Mouse (Mus musculus) heart, postnatal 4 days (tissue): ENCODE measurements around the gene Ldhb. TPM values are rescaled to one million over a fixed set of nuclear protein-coding genes. Genes with fewer than 3 reads are reported as not detected.
"Not testable (repeated sequence)": the region's sequence is repeated elsewhere in the genome, so short reads cannot be mapped to it uniquely, and the experiment has no call there.

ENCODE experiments used
- DNase-seq: peaks from one replicate; pipeline ENCODE4 v3.0.0; 2021
- total RNA-seq, 2 experiments: library from RNA; stranded (reverse); gene quantifications; 2 replicates each; pipeline ENCODE4 v1.2.3; 2021

The Ldhb gene
- total RNA-seq, 2 experiments from 2014 or later = 1,364 to 1,397 TPM

- DNase-seq = no peak
Measured at GRCm38 (mm10) chr6:142511516-142512135, 3.9 kb upstream of the Ldhb start.

DNA sequence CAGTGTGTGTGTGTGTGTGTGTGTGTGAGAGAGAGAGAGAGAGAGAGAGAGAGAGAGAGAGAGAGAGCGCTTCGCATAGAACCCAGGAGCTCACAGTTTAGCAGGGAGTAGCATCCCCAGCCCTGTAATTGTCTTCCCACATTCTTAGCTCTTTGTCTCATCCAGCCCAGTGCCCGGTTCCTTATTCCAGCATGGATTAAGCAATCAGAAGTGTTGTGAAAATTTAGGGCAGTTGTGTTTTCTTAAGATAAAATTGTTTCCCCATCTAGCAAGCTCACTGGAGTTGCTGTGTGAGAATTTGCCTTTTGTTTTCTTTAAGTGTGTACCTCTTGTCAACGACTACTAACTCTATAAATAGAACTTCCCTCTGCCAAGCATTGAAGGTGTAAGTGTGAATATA lies 906 bp upstream of the Ldhb start:
- no peak for DNase-seq

- DNase-seq = peak; percentile 35
Measured at GRCm38 (mm10) chr6:142507033-142507784, 548 bp downstream of the Ldhb start.

GRCm38 (mm10) chr6:142506338-142507032 lies 1.3 kb downstream of the Ldhb start:
- DNase-seq = no peak

DNA sequence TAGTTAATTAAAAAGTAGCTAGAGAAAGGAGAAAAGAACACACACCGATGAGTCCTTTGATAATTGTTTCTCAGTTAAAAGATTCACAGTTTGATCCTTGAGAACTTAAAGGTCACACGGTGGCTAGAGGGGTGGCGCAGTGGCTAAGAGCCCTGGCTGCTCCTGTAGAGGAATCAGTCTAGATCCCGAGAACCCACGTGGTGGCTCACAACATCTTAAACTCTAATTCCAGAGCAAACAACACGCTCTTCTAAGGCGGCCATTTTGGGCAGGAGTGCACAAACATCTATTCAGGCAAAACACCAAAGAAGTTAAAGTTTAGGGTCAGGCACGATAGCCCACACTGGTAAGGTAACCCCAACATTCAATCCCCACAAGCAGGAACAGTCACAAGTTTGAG lies 4.2 kb downstream of the Ldhb start:
- no peak for DNase-seq

DNA sequence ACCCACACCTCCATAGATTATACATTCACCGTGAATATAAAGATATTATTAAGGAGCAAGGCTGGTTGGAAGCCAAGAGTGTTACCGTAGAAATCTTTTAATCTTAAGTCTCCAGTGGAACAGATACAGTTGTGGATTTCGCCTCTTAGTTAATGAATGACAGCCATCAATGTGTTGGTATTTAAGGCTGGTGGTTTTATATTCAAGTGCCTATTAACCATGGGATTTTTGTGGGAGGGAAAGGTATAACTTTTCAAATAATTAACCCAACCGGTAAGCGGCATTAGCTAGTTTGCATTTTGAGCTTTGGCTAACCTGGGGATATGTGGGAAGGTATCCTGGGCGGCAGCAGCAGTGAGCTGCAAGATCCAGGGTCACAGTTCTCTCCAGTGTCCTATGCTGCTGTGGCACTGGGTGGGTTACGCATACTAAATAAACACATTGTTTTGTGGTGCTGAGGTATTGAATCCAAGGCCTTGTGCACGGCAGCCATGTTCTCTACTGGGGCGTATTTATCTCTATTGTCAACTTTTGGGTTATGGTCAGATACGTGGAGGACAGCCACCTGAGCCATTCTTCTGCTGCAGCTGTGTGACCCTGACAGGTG lies 5.1 kb downstream of the Ldhb start:
- no peak for DNase-seq

- not testable (repeated sequence) for DNase-seq
Measured at GRCm38 (mm10) chr6:142490114-142490513, 17.6 kb downstream of the Ldhb start.

DNA sequence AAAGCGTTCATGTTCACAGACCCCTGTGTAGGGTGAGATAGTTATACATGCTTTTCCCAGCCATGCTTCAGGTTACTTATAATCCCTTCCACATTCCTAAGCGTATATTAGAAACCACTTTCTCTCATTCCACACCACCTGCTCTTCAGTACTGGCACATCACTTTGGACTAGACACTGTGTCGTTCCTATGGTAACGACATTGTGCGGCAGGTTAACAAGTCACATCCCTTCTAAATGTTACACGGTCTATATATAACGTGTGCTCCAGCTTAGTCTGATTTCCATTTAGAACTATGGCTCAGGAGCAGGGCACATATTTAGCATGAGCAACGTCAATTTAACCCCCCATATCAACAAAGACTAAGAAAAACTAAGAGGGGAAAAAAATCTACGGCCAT lies 20.1 kb downstream of the Ldhb start:
- DNase-seq = no peak

DNA sequence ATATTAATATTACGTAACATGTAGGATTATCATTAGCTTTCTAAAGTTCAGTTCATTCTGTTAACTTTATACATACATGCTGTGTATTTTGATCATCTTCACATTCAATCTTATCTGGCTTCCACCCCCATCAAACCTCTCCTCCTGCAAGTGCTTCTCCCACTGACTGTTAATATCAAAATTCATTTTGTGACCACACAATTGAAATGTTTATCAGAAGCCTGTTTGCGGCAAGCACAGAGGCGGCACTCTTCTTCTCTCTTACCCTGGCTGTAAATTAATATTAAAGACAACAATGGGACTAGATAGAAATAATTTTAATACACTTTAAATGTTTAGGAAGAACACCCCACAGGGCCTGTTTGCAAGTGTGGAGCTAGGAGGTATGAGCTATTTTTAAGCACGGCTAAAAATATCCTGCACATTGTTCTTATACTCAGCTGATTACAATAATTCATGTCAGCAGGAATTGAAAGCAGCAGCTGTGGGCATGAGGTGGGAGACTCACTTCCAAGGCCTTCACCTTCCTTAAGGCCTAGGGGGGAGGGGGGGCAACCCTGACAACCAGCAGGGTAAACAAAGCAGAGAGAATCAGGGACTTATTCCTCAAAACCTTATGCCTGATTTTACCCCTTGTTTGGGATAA lies 22.2 kb downstream of the Ldhb start:
- no peak for DNase-seq

DNA sequence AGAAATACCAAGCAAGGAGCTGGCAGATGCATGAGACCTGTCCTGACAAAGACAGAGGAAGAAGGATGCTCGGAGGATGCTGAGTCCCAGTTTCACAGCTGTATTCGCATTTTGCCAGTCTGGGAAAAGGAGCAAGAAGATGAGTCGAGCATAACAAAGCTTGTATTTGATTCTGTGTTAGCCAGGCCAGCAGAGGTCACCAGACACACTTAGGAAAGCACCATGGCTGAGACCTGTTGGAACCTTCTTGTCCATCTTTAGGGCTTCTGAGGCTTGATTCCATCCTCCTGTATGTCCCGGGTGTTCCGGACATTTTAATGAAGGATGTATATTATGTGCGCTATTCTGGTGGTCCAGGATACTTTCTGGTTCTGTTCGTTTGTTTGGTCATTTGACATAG lies 30.5 kb downstream of the Ldhb start:
- DNase-seq = peak; percentile 25

GRCm38 (mm10) chr6:142472801-142473203 lies 35.0 kb downstream of the Ldhb start, which contains the start of gene Gys2:
Gys2 (minus strand) TSS chr6:142473109.
- no peak for DNase-seq

GRCm38 (mm10) chr6:142471141-142471540 lies 36.6 kb downstream of the Ldhb start:
- DNase-seq = no peak

DNA sequence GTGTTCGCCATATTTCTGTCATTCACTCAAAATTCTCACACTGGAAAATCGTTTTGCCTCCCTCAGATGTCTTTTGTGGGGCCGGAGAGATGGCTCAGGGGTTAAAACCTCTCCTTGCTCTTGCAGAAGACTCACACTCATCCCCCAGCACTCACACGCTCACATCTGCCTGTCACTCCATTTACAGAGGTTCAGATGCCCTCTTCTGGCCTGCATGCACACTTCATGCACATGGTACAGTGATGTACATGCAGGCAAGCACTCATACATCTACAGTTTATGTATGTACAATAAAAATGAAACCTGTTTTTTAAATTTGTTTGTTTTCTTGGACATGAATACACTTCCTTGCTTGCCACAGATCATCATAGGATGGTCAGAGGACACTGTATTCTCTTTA lies 38.2 kb downstream of the Ldhb start:
- peak; percentile 33 for DNase-seq

DNA sequence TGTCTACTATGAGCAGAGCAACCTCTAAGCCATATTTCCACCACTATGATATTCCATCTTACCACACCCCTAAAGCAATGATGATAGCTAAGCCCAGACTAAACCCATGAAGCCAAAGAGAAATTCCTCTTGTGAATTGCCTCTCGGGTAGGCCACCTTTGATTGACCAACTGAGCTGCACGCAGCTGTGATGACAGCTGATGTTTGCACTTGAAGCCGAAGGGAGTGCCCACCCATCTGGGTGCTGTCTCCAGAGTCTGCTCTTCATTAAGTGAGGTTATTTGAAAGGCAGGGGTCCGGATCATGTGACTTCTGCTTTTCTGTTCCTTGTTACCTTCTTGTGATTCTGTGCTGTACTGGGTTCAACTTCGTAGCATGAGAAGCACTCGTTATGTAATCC lies 45.6 kb downstream of the Ldhb start:
- DNase-seq = no peak

- DNase-seq = no peak
Measured at GRCm38 (mm10) chr6:142459017-142459678, 48.6 kb downstream of the Ldhb start.

GRCm38 (mm10) chr6:142458010-142458409 lies 49.7 kb downstream of the Ldhb start:
- no peak for DNase-seq

DNA sequence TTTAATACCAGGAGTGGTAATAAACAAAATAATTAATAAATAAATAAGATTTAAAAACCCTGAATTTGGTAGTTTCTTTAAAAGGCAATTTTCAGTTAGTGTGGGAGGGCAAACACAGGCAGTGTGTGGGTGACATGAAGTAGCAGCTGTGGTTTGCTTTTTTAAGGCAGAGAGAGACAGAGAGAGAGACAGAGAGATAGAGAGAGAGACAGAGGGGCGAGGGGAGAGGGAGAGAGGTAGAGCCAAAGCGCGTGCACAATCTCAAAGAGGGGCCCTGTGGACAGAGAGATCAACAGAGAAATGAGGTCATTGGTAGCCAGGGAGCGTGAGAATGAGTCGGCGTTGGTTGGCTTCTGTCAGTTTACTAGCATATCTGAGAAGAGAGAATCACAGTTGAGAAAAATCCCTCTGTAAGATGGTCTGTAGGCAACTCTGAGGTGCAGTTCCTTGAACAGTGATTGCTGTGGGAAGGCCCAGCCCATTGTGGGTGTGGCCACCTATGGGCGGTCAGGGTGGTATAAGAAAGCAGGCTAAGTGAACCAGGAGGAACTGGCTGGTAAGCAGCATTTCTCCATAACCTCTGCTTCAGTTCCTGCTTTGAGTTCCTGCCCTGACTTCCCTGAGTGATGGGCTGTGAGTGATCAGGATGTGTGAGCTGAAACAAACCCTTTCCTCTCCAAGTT lies 52.3 kb downstream of the Ldhb start:
- no peak for DNase-seq

DNA sequence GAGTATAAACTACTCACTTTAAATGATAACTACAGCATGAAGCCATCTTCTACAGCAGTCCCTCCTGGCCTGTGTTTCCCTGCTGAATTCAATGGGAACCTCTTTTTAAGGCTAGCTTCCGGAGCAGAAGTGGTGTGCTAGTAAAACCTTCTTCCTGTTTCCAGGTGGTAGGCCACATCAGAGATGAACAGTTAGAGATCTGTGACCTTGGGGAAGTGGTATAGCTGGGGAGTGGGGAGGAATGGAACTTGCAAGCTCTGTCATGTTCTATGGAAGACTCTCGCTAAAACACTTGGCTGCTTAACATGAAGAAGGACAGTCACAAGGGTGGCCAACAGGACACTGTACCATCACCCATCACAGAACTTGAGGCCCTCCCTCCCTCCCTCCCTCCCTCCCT lies 54.4 kb downstream of the Ldhb start:
- no peak for DNase-seq

DNA sequence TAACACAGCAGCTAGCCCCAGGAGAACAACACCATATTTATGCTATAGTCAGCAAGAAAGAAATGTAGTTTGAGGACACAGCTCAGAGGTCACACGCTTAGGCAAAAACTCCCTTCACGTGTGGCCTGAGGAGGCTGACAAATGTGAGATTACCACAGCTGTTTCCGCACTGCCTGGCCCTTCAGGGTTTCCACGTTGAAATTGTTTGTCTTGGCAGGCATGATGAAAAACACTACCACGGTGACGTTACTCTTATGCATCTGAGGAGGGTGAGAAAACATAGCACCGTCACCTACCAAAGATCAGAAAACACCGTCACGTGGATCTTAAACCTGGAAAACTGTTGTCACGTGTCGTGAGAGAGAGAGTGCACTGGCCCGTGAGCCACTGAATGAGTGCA lies 56.4 kb downstream of the Ldhb start:
- DNase-seq = no peak
